In genomic region chr19:57016995-57017784, GRCm38 (mm10) we compare ENCODE assay signal across 12 mouse cellular contexts. TPM values are rescaled to one million over a fixed set of nuclear protein-coding genes. Genes with fewer than 3 reads are reported as not detected.
DNase-seq lines count a peak whose midpoint lies in the region; ATAC-seq lines count a peak whose summit lies in the region.
"Had no signal": no experiment of that assay in that cellular context is flagged by ENCODE, and none has a peak within 500 bp of the region (broad histone marks: within the 10 kb centered on the region; RNA-seq: fewer than 3 reads in every experiment).

No protein-coding gene starts in this region.

- no peaks in the 10 kb centered on the region for H3K9me3 ChIP-seq in liver, embryonic 12.5 days (replicated peaks)
- no peaks in the 10 kb centered on the region for H3K9me3 ChIP-seq in embryonic facial prominence, embryonic 10.5 days
- H3K9me3 ChIP-seq in limb, embryonic 10.5 days (replicated peaks), result no peaks in the 10 kb centered on the region
- H3K9me3 ChIP-seq: limb, embryonic 15.5 days had no signal

- H3K4me1 ChIP-seq in liver, embryonic 12.5 days, result peaks cover 9% of the 10 kb centered on the region; the same call in 1 of the 2 replicates
- peaks cover 44% of the 10 kb centered on the region for H3K4me1 ChIP-seq in embryonic facial prominence, embryonic 10.5 days
- peaks cover 13% of the 10 kb centered on the region for H3K4me1 ChIP-seq in limb, embryonic 10.5 days

- H3K4me2 ChIP-seq in liver, embryonic 12.5 days, result no peak overlapping the region
- H3K4me2 ChIP-seq: limb, embryonic 15.5 days had no signal

- H3K27ac ChIP-seq in liver, embryonic 12.5 days, result no peak overlapping the region
- peak overlapping the region; percentile 16; the same call in 1 of the 2 replicates for H3K27ac ChIP-seq in embryonic facial prominence, embryonic 10.5 days (replicated peaks)
- H3K27ac ChIP-seq in limb, embryonic 10.5 days, result no peak overlapping the region
- H3K27ac ChIP-seq: limb, embryonic 15.5 days had no signal

- no peaks in the 10 kb centered on the region for H3K36me3 ChIP-seq in liver, embryonic 12.5 days
- no peaks in the 10 kb centered on the region for H3K36me3 ChIP-seq in embryonic facial prominence, embryonic 10.5 days (replicated peaks)
- H3K36me3 ChIP-seq in limb, embryonic 10.5 days, result no peaks in the 10 kb centered on the region
- H3K36me3 ChIP-seq: limb, embryonic 15.5 days had no signal

- no peak overlapping the region for H3K4me3 ChIP-seq in liver, embryonic 12.5 days
- no peak overlapping the region for H3K4me3 ChIP-seq in embryonic facial prominence, embryonic 10.5 days
- H3K4me3 ChIP-seq in limb, embryonic 10.5 days, result no peak overlapping the region
- H3K4me3 ChIP-seq: limb, embryonic 15.5 days had no signal

- peaks cover 28% of the 10 kb centered on the region for H3K27me3 ChIP-seq in liver, embryonic 12.5 days (replicated peaks)
- peaks cover 16% of the 10 kb centered on the region; the same call in 1 of the 2 replicates for H3K27me3 ChIP-seq in embryonic facial prominence, embryonic 10.5 days (replicated peaks; ENCODE audit: low read depth, poor library complexity, severe bottlenecking)
- H3K27me3 ChIP-seq in limb, embryonic 10.5 days (ENCODE audit: low read depth, poor library complexity, severe bottlenecking), result peaks cover 6% of the 10 kb centered on the region; the same call in 1 of the 2 replicates
- H3K27me3 ChIP-seq: limb, embryonic 15.5 days had no signal

- intact Hi-C loops in heart, postnatal 10 days (cut with DNase I), result no loop called here
- intact Hi-C loops in left cerebral cortex, postnatal 14 days (cut with DNase I), result loop anchor here (10.0 kb wide), 1 partner anchor 192 kb away; the partner anchor contains the start of genes Ccdc186 and Tdrd1

- 23% methylated on average over 15 of the region's 15 CpGs for WGBS in liver, embryonic 12.5 days (ENCODE audit: insufficient replicate concordance)
- 40% methylated on average over 15 of the region's 15 CpGs for WGBS in embryonic facial prominence, embryonic 10.5 days
- WGBS in limb, embryonic 10.5 days, result 62% methylated on average over 15 of the region's 15 CpGs

- peak; percentile 17 for DNase-seq in liver
- DNase-seq in embryonic facial prominence, embryonic 10.5 days (ENCODE audit: low spot score), result peak; percentile 43
- peak; percentile 37 to 53 for DNase-seq in heart, postnatal 10 days
- peak; percentile 44 to 73 for DNase-seq in lung, postnatal 4 days
- no peak for DNase-seq in adrenal gland, adult 8-10 months
- no peak for DNase-seq in limb, embryonic 10.5 days (ENCODE audit: low spot score)
- no peak for DNase-seq in left cerebral cortex, postnatal 14 days (ENCODE audit: low spot score in 2 of 2)
- DNase-seq: cerebellum, postnatal 36 days had no signal

- no peak for ATAC-seq in liver, embryonic 12.5 days
- ATAC-seq: forebrain, embryonic 16.5 days had no signal

- no peak overlapping the region for H3K9ac ChIP-seq in liver, embryonic 12.5 days
- H3K9ac ChIP-seq: limb, embryonic 15.5 days had no signal

RNA-seq across cellular contexts. Expression of gene Afap1l2, which starts 9.2 kb away (rescaled TPM):
- polyA plus RNA-seq in liver, embryonic 12.5 days (2016; fragmentation: Nextera tagmentation; extraction: Ambion mirVana), result 1.2 and 1.3 TPM in 2 replicates
- 4.4 and 5.2 TPM in 2 replicates for polyA plus RNA-seq in embryonic facial prominence, embryonic 10.5 days (2016; fragmentation: Nextera tagmentation; extraction: Ambion mirVana)
- 10 to 100 TPM; 11.0 to 13.4 TPM for total RNA-seq in heart, postnatal 10 days (2021)
- total RNA-seq in adrenal gland, adult 8-10 months (2022), result 10 to 100 TPM; 26.7 to 42.5 (median 32.2) TPM
- polyA plus RNA-seq in limb, embryonic 10.5 days (2016; fragmentation: Nextera tagmentation; extraction: Ambion mirVana), result 0.51 and 1.1 TPM in 2 replicates
- 10 to 100 TPM; 11.9 to 13.4 TPM for total RNA-seq in left cerebral cortex, postnatal 14 days (2021)
- total RNA-seq: hematopoietic stem cell, adult 5-6 weeks had no signal

Comparison
In these comparisons a context has a peak if more than half of its experiments do, and no peak if none do; other contexts are left out.
1. DNase-seq: peak in liver (single experiment), embryonic facial prominence, embryonic 10.5 days (single experiment), heart, postnatal 10 days (2 of 2) and lung, postnatal 4 days (2 of 2); none in adrenal gland, adult 8-10 months (single experiment), limb, embryonic 10.5 days (single experiment) and left cerebral cortex, postnatal 14 days (0 of 2).